Mouse (Mus musculus) hindbrain, embryonic 13.5 days (tissue): Measurements from ENCODE around the gene Sox11. TPM values are rescaled to one million over a fixed set of nuclear protein-coding genes. Genes with fewer than 3 reads are reported as not detected.

Source experiments
- ATAC-seq: fragments of 200-750 bp; cut with Nextera tagmentation; 2 replicates; pipeline ENCODE4 v1.8.0; 2017; ENCODE audit warnings: moderate TSS enrichment; ENCODE audit not compliant: low FRiP score
- H3K27ac ChIP-seq: fragments of 300-500 bp; sonication (generic); 2 replicates; pipeline ENCODE4 v1.5.1; 2015; ENCODE audit warnings: inconsistent platforms, mild to moderate bottlenecking, moderate library complexity
- H3K27me3 ChIP-seq: fragments of 300-500 bp; sonication (generic); 2 replicates; pipeline ENCODE4 v1.6.1; 2015; ENCODE audit warnings: mild to moderate bottlenecking, inconsistent platforms
- H3K36me3 ChIP-seq: fragments of 300-500 bp; sonication (generic); 2 replicates; pipeline ENCODE4 v1.6.1; 2015; ENCODE audit warnings: mild to moderate bottlenecking, inconsistent platforms
- H3K4me1 ChIP-seq: fragments of 300-500 bp; sonication (generic); replicated peaks from 2 replicates; pipeline ENCODE4 v1.6.1; 2015; ENCODE audit warnings: inconsistent platforms
- H3K4me2 ChIP-seq: fragments of 300-500 bp; sonication (generic); 2 replicates; pipeline ENCODE4 v1.6.1; 2015; ENCODE audit warnings: inconsistent platforms, mild to moderate bottlenecking, moderate library complexity
- H3K4me3 ChIP-seq: fragments of 300-500 bp; sonication (generic); 2 replicates; pipeline ENCODE4 v1.5.1; 2015; ENCODE audit warnings: mild to moderate bottlenecking, inconsistent platforms
- H3K9ac ChIP-seq: fragments of 300-500 bp; sonication (generic); 2 replicates; pipeline ENCODE4 v1.6.1; 2015; ENCODE audit warnings: mild to moderate bottlenecking, inconsistent platforms
- H3K9me3 ChIP-seq: fragments of 300-500 bp; sonication (generic); 2 replicates; pipeline ENCODE4 v1.6.1; 2016; ENCODE audit warnings: inconsistent platforms
- WGBS: fragments of 180-500 bp; shearing (Covaris S2); methylation state at CpG from one replicate; pipeline ENCODE4 v1.1.7; 2015; 5-methylcytosine and 5-hydroxymethylcytosine counted together
- polyA plus RNA-seq: library from polyadenylated mRNA; unstranded; fragments of >200 nt; fragmentation: Nextera tagmentation; extraction: Ambion mirVana; gene quantifications from 2 replicates; pipeline ENCODE4 v1.2.1, GENCODE M21; 2015

The Sox11 gene
- polyA plus RNA-seq, 1 experiment from 2014 or later = 574 TPM

DNA sequence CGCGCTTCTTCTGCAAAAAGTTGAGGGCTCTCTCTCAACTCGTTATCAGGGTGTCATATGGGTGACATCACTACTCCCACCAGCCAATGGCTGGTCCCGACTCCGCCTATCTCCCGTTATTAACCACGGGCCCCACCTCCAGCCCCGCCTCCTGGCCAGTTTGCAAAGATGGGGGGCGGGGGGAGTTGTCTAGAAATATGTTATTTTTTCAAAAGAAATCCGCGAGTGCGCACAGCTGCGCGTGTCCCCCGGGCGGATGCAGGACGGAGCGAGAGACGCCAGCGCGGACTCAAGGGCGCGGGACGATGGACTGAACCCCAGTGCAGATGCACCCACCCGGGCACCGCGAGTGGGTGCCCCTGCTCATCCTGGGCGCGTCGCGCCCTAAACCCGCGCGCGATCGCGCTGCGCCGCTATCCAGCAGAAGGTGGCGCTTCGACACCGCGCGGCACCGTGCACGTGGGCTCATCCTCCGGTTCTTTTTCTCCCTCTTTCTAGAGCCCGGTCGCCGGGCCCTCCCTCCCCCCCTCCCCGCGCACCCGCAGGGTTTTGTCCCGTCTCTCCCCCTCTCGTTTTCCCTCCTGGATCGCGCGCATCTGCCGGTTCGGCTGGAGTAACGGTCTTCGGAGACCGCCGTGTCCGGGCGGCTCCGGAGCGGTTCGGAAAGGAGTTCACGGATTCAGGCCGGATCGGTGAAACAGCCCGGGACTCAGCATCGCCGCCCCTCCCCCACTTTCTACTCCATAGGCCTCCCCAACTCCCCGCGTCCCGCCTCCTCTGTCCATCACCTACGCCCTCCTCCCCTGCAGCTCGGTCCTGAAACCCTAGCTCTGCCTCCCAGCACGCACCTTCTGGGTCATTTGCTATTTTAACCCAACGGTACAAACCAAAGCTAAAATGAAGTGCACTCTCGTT is 574 bp upstream of the Sox11 start:
- Histone ChIP-seq H3K9me3 (no peaks in the 10 kb centered on the region), H3K27me3 (no peaks in the 10 kb centered on the region)
- 0% methylated on average over 67 of the region's 83 CpGs for WGBS

DNA sequence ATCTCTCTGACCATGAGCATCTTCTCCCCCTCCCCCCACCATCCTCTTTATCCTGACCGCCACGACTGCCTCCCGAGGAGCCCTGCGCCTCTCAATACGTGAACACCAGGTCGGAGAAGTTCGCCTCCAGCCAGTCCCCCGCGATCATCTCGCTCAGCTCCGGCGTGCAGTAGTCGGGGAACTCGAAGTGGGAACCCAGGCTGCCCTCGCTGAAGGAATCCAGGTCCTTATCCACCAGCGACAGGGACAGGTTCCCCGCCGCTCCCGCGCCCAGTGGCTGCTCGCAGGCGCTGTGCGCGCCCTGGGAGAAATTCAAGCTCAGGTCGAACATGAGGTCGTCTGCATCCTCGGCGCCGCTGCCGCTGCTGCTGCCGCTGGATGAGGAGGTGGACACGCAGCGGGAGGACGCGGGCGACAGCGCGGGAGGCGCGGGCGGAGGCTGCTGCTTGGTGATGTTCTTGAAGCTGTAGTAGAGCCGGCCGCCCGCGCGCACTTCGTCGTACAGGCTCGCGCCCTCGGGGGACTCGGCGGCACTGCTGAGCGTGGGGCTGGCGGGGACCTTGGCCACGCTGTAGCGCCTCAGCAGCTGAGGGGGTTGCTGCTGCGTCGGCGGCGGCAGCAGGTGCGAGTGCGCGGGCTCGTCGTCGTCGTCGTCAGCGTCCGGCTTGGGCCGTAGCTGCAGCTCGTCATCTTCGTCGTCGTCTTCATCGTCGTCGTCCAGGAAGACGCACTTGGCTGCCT is 1.1 kb downstream of the Sox11 start:
- Histone ChIP-seq H3K27ac (peak overlapping the region; percentile 100), H3K27me3 (no peaks in the 10 kb centered on the region), H3K4me1 (peaks cover 17% of the 10 kb centered on the region), H3K4me3 (peak overlapping the region; percentile 100), H3K36me3 (no peaks in the 10 kb centered on the region), H3K9me3 (no peaks in the 10 kb centered on the region), H3K9ac (peak overlapping the region; percentile 100), H3K4me2 (peak overlapping the region; percentile 47)
- ATAC-seq = no peak
- under 1% methylated on average over 69 of the region's 80 CpGs for WGBS

More for the DNA sequence above, 574 bp upstream of the Sox11 start:
- peaks cover 20% of the 10 kb centered on the region for H3K4me1 ChIP-seq
- peak overlapping the region; percentile 66 for H3K4me2 ChIP-seq
- H3K9ac ChIP-seq = peak overlapping the region; percentile 100
- H3K36me3 ChIP-seq = no peaks in the 10 kb centered on the region
- peak overlapping the region; percentile 100 for H3K27ac ChIP-seq
- peak overlapping the region; percentile 100 for H3K4me3 ChIP-seq
- peak; percentile 96 for ATAC-seq

DNA sequence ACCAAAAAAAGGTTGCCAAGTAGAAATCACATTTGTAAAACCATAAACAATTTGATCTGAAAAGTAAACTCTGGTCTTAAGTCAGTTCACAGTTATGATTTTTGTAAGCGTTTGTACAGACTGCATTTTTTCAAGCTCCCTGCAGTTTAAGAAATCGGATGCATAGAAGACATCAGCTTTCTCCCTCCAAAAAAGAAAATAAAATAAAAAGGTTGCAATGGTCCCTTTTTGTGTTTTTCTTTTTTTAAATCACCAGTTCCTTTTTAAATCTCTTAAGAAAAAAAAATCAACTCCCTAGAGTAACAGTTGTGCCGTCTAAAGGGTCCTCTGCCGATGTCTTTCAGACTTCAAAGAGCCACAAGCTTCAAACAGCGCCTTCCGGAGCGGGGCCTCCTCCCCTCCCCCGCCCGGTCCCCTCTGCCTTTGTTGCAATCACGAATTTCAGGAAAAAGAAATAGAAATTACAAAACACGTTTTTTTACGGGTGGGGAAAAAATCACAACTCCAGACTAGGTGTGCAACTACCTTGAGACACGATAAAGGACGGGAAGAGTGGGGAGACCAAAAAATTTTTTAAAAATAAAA is 1.8 kb downstream of the Sox11 start:
- H3K4me1 ChIP-seq = peaks cover 23% of the 10 kb centered on the region
- peak overlapping the region; percentile 100 for H3K4me3 ChIP-seq
- no peaks in the 10 kb centered on the region for H3K27me3 ChIP-seq
- 1% methylated on average over 14 of the region's 14 CpGs for WGBS
- H3K36me3 ChIP-seq = no peaks in the 10 kb centered on the region
- ATAC-seq = no peak
- H3K4me2 ChIP-seq = peak overlapping the region; percentile 47
- H3K9me3 ChIP-seq = no peaks in the 10 kb centered on the region
- peak overlapping the region; percentile 100 for H3K9ac ChIP-seq
- H3K27ac ChIP-seq = peak overlapping the region; percentile 100

DNA sequence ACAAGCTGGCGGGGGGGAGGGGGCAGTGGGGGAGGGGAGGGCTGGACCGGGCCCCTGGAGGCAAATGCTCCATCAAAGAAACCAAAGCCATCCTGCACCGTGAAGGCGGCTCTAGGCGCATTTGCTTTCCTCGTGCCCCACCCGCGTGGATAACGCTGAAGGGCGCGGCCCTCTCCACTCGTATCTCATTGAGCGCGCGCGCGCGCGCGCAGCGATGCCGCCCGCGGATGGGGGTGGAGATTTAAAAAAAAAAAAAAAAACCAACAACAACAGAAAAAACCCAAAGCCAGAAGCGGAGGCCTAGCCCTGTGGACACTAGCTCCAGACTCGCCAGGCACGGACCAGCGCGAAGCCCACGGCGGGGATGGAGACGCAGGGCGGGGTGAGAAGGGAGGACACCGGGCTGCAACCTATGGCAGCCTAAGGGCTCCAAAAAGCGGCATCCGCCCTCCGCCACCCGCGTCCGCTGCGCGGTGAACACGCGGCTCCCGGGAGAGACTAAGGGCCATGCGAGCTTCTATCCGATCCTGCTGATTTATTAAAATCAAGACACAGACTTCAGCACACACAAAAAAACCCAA is 3.1 kb downstream of the Sox11 start:
- H3K4me2 ChIP-seq = peak overlapping the region; percentile 84
- H3K4me1 ChIP-seq = peaks cover 30% of the 10 kb centered on the region
- H3K36me3 ChIP-seq = peaks cover 4% of the 10 kb centered on the region
- under 1% methylated on average over 47 of the region's 47 CpGs for WGBS
- H3K9me3 ChIP-seq = no peaks in the 10 kb centered on the region
- no peak for ATAC-seq
- H3K27ac ChIP-seq = peak overlapping the region; percentile 99
- no peaks in the 10 kb centered on the region for H3K27me3 ChIP-seq
- H3K4me3 ChIP-seq = peak overlapping the region; percentile 100
- H3K9ac ChIP-seq = peak overlapping the region; percentile 100

DNA sequence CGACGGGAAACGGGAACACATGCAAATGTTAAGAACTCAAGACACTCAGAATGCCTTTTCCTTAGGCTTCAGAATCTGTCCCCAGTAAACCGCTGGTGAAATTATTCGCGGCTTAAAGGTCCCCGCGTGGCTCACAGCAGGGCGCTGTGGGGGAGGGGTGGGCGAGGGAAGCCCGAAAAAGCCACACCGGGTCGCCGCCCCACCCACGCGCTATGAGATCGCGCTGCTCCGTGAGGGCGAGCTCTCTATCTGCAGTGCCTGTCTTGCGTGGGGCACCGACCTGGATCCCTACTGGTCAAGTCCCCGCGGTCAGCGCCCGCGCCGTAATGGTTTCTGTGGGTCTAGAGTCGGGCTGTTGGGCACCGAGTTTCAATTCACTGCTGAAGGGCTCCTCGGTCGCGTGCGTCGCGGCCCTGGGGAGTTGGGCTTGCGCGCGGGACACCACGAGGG is 3.6 kb downstream of the Sox11 start:
- H3K9me3 ChIP-seq = no peaks in the 10 kb centered on the region
- H3K27ac ChIP-seq = peak overlapping the region; percentile 99
- peak overlapping the region; percentile 100 for H3K4me3 ChIP-seq
- H3K36me3 ChIP-seq = peaks cover 6% of the 10 kb centered on the region
- no peak for ATAC-seq
- H3K4me2 ChIP-seq = peak overlapping the region; percentile 84
- H3K27me3 ChIP-seq = no peaks in the 10 kb centered on the region
- under 1% methylated on average over 34 of the region's 40 CpGs for WGBS
- peaks cover 28% of the 10 kb centered on the region for H3K4me1 ChIP-seq
- peak overlapping the region; percentile 100 for H3K9ac ChIP-seq

DNA sequence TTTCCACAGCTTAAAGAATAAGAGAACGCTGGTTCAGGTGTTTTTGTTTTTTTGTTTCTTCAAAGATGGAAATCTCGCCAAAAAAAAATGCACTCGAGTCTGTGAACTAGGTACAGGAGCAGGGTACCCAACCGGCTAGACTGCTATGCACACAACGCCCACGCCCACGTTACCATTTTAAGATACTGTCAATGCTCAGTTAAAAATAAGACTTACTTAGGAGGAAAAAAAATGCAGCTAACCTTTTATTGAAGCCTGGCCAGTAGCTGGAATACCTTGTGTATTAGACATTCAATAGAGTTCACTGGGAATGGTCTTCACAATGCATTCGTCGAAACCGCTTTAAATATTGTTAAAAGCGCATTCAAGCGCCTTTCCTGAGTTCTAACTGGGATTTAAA is 4.3 kb downstream of the Sox11 start:
- no peak for ATAC-seq
- WGBS = 2% methylated on average over 12 of the region's 12 CpGs
- peaks cover 35% of the 10 kb centered on the region for H3K4me1 ChIP-seq
- no peaks in the 10 kb centered on the region for H3K27me3 ChIP-seq
- peak overlapping the region; percentile 100 for H3K4me3 ChIP-seq
- H3K27ac ChIP-seq = peak overlapping the region; percentile 99
- H3K4me2 ChIP-seq = peak overlapping the region; percentile 84
- no peaks in the 10 kb centered on the region for H3K9me3 ChIP-seq
- peak overlapping the region; percentile 100 for H3K9ac ChIP-seq
- peaks cover 12% of the 10 kb centered on the region for H3K36me3 ChIP-seq

DNA sequence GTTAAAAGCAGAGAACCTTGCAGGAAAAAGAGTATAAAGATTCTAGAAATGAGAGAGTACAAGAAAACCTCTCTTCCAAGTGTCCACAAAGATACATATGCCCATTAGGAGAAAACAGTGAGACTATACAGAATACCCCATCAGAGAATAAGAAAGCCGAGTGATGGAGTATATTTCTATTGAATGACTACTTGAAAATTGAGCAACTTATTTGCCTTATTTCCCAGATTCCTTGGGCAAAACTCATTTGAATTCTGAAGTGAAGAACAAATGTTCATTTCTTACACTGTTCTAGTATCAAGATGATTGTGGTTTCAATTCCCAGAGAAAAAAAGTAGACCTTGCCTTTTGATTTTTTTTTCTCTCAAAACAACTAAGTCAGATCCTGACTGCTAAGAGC is 4.9 kb downstream of the Sox11 start:
- H3K9me3 ChIP-seq = no peaks in the 10 kb centered on the region
- 8% methylated on average over 1 of the region's 1 CpGs for WGBS
- peaks cover 41% of the 10 kb centered on the region for H3K4me1 ChIP-seq
- no peaks in the 10 kb centered on the region for H3K27me3 ChIP-seq
- ATAC-seq = no peak
- peak overlapping the region; percentile 99 for H3K27ac ChIP-seq
- H3K4me2 ChIP-seq = peak overlapping the region; percentile 84
- peak overlapping the region; percentile 100 for H3K4me3 ChIP-seq
- peak overlapping the region; percentile 100 for H3K9ac ChIP-seq
- H3K36me3 ChIP-seq = peaks cover 16% of the 10 kb centered on the region

DNA sequence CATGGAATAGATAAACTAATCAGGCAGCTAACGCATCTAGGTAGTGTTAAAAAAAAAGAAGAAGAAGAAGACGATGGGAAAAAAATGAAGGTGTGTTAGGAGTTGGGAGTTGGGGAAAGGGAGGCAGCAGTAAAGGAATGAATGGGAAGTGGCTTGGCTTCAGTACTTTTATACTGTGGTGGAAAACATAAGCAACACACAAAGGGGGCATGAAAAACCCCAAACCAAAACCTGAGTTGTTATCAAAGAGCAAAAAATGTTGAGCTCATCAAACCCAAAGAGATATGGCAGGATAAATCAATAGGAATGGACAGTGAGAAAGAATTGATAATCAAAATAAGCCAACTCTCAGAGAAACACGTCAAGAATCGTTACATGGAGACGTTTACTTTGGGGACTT is 5.6 kb downstream of the Sox11 start:
- H3K27ac ChIP-seq = peak overlapping the region; percentile 81
- H3K27me3 ChIP-seq = no peaks in the 10 kb centered on the region
- peak overlapping the region; percentile 84 for H3K4me2 ChIP-seq
- H3K36me3 ChIP-seq = peaks cover 16% of the 10 kb centered on the region
- ATAC-seq = no peak
- peak overlapping the region; percentile 100 for H3K4me3 ChIP-seq
- peak overlapping the region; percentile 100 for H3K9ac ChIP-seq
- H3K4me1 ChIP-seq = peaks cover 41% of the 10 kb centered on the region
- 19% methylated on average over 5 of the region's 5 CpGs for WGBS
- H3K9me3 ChIP-seq = no peaks in the 10 kb centered on the region

DNA sequence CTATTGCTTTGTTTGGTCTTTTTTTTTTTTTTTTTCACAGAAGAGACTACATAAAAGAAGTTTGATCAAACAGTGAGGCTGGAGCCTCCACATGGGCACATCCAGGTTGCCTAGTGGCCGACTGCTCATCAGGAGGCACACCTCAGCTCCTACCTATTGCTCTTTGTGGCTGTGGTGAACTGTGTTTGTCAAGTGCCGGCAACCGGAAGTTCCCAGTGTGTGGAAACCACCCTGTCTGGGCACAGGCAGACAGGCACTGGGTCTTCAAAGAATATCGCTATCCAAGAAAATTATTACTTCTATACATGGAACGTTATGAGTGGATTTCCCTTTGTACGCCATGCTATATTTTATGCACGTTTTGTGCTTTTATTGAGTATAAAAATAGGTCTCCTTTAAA is 6.0 kb downstream of the Sox11 start:
- H3K9ac ChIP-seq = peak overlapping the region; percentile 100
- ATAC-seq = no peak
- H3K4me2 ChIP-seq = peak overlapping the region; percentile 84
- peak overlapping the region; percentile 84 for H3K27ac ChIP-seq
- H3K27me3 ChIP-seq = no peaks in the 10 kb centered on the region
- peaks cover 16% of the 10 kb centered on the region for H3K36me3 ChIP-seq
- H3K4me3 ChIP-seq = peak overlapping the region; percentile 100
- no peaks in the 10 kb centered on the region for H3K9me3 ChIP-seq
- WGBS = 41% methylated on average over 7 of the region's 7 CpGs
- H3K4me1 ChIP-seq = peaks cover 41% of the 10 kb centered on the region

DNA sequence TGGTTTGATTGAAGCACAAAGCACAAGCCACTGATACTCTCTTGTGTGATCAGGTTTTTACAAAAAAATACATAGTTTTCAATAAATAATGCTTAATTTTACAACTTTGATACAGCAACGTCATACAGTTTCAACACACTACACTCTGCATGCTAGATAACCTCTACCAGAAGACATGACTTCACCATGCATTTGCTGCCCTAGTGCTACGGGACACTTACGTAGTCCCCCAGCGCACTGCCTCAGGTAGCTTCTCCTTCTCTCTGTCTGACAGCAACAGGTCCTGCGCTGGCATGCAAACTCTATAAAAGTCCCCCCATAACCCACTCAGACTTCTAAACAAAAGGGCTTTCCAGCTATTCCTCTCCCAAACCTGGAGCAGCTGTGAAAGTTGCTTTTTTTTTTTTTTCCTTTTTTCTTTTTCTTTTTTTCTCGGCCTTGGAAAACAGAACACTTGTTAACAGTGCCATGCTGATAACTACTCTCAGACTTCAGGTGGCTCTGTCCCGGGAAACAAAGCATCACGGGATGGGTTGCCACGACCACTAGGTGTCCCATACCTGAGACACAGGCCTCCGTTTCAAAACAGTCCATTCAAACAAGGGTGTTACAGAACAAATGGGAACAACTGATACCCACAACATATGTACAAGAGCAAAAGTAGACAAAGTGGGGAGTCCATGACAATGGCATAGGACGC is 6.9 kb downstream of the Sox11 start:
- Histone ChIP-seq H3K27me3 (no peaks in the 10 kb centered on the region), H3K4me3 (peak overlapping the region; percentile 100), H3K4me1 (peaks cover 41% of the 10 kb centered on the region), H3K27ac (peak overlapping the region; percentile 84), H3K9me3 (no peaks in the 10 kb centered on the region), H3K4me2 (peak overlapping the region; percentile 84), H3K36me3 (peaks cover 16% of the 10 kb centered on the region), H3K9ac (peak overlapping the region; percentile 100)
- 48% methylated on average over 11 of the region's 11 CpGs for WGBS
- no peak for ATAC-seq

DNA sequence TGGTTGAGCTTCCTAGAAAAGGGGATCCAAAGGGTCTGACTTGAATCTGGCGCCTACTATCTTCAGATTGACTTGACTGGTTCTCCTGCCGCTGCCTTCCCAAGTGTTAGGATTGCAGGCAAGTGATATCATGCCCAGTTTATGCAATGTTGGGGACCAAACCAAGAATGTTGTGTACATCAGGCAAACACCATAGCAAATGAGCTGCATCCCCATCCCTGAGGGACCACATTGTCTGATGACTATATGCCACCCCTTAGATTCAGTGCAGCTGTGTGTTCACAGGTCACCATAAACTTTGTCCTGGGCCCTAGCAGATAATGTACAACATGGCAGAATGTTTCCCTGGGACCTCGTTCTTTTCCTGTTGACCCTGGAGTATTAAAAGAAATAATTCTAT is 8.8 kb downstream of the Sox11 start:
- H3K27ac ChIP-seq = peak overlapping the region; percentile 69
- ATAC-seq = no peak
- no peak overlapping the region for H3K4me2 ChIP-seq

More for the DNA sequence above, 8.8 kb downstream of the Sox11 start:
- Histone ChIP-seq H3K9me3 (no peaks in the 10 kb centered on the region), H3K27me3 (no peaks in the 10 kb centered on the region), H3K36me3 (peaks cover 16% of the 10 kb centered on the region), H3K4me1 (peaks cover 41% of the 10 kb centered on the region), H3K9ac (no peak overlapping the region), H3K4me3 (no peak overlapping the region)
- 89% methylated on average over 3 of the region's 3 CpGs for whole genome bisulfite sequencing
